Mouse (Mus musculus): ENCODE measurements around the gene Tbc1d14. TPM values are rescaled to one million over a fixed set of nuclear protein-coding genes. Genes with fewer than 3 reads are reported as not detected.

The Tbc1d14 gene
- total RNA-seq (2021) = 10 to 100 TPM; 14.5 to 14.6 TPM
- long read RNA-seq, experiment 1, partial matches to known transcripts = 0 of 4 reads
- long read RNA-seq, experiment 1, other reads (novel, unspliced or antisense) = 4 of 4 reads
- long read RNA-seq, experiment 2, full-length matches to known transcripts = 3 of 10 reads
- long read RNA-seq, experiment 2, partial matches to known transcripts = 0 of 10 reads
- long read RNA-seq, experiment 2, other reads (novel, unspliced or antisense) = 7 of 10 reads

- DNase-seq (ENCODE audit: low spot score) = no peak
These were observed at the start of gene Tbc1d14 for GRCm38 (mm10) chr5:36593176-36593575. Gene Tbc1d14 (minus strand): TSS chr5:36593276.

GRCm38 (mm10) chr5:36625612-36626011 lies 32.5 kb upstream of the Tbc1d14 start:
- DNase-seq (ENCODE audit: low spot score) = no peak

DNA sequence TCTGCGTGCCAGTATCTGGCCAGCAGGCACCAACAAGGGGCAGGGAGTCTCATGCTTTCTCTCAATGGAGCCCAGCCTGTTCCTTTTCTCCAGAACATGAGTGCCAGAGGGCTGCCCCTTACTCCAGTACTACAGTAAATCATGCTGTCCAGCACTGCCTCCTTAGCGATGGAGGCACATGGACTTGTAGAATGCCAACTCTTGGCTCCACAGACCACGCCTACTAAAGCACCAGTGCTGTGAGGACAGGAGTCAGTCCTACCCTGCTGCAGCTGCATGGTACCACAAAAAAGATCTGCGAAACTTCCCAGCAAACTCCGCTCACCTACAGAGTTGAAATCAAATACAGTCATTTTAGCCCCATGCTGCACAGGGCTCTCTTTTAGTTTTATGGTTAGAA lies 30.6 kb upstream of the Tbc1d14 start:
- DNase-seq (ENCODE audit: low spot score) = no peak

DNA sequence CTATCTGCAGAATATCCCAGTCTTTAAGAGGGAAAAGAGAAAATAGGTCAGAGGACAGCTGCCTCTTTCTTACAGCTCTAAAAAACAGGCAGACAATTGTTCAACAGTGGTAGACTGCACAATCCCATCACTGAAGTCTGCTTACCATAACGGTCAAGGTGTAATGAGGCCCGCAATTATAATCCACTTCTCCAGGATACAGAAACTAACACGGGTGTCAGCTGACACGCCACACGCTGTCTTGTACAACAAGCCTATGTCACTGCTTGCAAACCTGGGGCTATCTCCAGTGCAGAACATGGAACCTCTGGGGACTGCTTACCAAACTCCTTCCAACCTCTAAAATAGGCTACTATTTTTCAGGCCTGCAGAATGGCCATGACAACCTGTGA lies 28.0 kb upstream of the Tbc1d14 start:
- peak; percentile 60 for DNase-seq (ENCODE audit: low spot score)

DNA sequence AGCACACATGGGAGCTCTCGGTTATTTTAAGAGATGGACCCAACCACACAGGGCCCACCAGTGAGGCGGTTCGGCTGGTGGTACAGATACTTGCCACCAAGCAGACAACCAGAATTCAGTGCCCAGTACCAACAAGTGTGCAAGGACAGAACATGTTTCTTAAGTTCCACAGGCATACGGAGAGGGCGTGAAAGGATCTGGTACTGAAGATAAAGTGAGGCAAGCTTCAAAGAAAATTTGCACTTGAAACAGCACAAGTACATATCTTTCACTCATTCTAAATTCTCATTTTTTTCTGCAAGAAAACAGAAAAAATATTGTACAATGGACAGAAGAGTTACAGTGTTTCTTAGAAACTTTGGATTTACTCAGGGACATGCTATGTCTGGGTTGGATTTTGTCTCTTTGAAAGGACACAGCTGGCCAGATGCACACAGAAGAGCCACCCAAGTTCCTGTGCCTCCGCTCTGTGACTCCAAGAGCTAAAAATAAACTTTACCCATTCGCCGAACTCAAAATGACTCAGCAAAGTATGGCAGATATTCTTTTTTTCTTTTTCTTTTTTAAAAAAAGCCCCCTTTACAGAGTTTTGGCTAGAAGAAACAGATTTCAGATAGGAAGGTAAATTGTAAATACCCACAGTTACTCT lies 27.5 kb upstream of the Tbc1d14 start:
- peak; percentile 43 for DNase-seq (ENCODE audit: low spot score)

GRCm38 (mm10) chr5:36618890-36619289 lies 25.8 kb upstream of the Tbc1d14 start:
- DNase-seq (ENCODE audit: low spot score) = no peak

GRCm38 (mm10) chr5:36618356-36618755 lies 25.3 kb upstream of the Tbc1d14 start:
- DNase-seq (ENCODE audit: low spot score) = no peak

- no peak for DNase-seq (ENCODE audit: low spot score)
These were observed 21.0 kb upstream of the Tbc1d14 start for GRCm38 (mm10) chr5:36614124-36614523.

DNA sequence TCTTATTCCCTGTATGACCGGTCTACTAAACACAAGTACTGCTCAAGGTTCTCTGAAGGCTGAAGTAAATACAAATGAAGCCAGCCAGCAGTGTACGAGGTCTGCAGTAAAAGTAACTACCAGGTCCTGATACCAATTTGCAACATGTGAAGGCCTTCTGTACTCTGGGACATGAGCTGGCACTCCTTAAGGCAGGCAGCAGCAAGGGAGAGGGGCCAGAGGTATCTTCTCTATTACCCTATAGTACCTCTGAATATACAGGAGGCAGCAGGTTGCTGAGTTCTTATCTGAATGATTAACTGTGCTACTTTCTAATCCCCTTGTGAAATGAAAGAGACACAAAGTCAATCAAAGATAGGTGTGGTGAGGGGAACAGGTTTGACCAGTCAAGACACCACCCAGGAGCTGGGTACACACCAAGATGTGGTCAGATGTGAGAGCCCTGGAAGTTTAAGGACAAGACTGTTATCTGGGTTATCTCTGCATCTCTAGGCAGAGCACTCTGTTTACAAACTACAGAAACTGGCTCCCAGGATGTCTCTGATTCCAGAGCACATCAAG lies 15.9 kb upstream of the Tbc1d14 start:
- DNase-seq (ENCODE audit: low spot score) = no peak

DNA sequence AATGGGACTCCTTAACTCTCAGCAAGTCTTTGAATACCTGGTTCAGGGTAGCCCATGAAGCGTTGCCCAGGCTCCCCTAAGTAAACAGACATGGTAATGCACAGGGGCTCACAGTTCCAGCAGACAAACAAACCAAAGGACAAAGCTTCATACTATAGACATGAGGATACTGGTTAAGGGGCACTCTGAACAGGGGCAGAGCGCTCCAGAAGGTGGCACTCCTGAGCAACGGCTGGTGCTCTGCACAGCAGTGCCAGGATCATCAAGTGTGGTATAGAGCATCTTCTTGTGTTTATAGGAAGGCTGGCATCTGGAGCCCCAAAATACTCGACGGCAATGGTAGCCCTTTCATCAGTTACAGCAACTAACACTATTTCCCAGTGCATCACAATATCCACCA lies 10.0 kb upstream of the Tbc1d14 start:
- DNase-seq (ENCODE audit: low spot score) = peak; percentile 28

- DNase-seq (ENCODE audit: low spot score) = no peak
These were observed 9.0 kb upstream of the Tbc1d14 start for GRCm38 (mm10) chr5:36602028-36602427.

- DNase-seq (ENCODE audit: low spot score) = no peak
These were observed 8.4 kb upstream of the Tbc1d14 start for GRCm38 (mm10) chr5:36601492-36601891.

- no peak for DNase-seq (ENCODE audit: low spot score)
These were observed 5.8 kb upstream of the Tbc1d14 start for GRCm38 (mm10) chr5:36598883-36599282.

GRCm38 (mm10) chr5:36597653-36598052 lies 4.6 kb upstream of the Tbc1d14 start:
- no peak for DNase-seq (ENCODE audit: low spot score)

GRCm38 (mm10) chr5:36596225-36596624 lies 3.1 kb upstream of the Tbc1d14 start:
- no peak for DNase-seq (ENCODE audit: low spot score)

DNA sequence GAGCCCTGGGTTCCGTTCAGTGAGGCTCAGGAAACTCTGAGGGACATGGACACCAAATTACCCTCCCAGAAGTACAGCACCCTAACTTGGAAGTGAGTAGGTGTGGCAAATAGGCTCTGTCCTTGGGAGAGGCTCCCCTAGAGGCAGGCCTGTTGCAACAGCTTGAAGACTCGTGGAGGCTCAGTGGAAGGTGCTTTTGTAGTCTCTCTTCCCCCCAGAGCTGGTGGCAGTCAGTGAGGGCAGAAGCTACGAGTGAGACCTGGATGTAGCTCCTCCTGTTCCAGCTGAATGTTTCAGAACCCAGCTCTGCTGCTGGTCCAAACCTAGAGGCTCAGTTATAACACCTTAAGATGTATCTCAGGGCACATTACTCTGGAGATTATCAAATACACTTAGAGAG lies 2.0 kb upstream of the Tbc1d14 start:
- no peak for DNase-seq (ENCODE audit: low spot score)

DNA sequence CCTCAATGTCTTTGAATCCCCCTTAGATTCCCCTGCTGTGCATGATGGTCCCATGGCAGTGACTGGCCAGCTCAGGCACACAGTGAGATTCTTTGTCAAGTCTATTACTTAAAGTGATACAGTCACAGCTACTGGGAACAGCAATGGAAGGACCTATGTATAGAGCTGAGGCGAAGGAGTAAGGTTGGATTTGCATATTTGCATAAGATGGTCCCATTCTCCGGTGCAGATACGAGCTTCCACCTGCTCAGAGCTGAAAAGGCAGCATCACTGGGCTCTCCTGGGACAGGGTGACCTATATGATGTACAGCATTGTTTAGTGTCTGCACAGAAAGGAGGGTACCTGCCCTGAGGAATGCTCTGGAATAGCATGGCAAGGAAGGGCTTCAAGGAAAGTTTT lies 1.3 kb upstream of the Tbc1d14 start:
- no peak for DNase-seq (ENCODE audit: low spot score)

DNA sequence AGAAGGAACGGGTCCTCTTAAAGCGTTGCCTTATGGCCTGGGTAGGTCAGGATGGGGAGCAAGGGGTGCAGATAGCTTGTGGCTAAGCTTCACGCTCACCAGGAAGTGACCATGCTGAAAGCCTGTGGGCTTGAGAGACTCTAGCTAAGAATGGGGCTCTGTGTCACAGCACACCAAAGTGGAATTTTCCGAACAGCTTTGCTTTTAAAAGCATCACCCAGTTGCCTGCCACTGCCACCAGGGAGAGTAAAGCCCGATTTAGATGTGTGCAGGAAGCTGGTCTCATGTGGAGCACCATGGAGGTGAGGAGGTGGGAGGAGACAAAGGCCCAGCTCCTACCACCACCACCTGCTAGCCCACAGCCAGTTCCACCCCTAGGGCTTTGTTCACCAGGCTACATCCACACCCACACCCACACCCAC lies 2.6 kb downstream of the Tbc1d14 start:
- DNase-seq (ENCODE audit: low spot score) = no peak

- no peak for DNase-seq (ENCODE audit: low spot score)
These were observed 8.8 kb downstream of the Tbc1d14 start for GRCm38 (mm10) chr5:36584299-36584698.

DNA sequence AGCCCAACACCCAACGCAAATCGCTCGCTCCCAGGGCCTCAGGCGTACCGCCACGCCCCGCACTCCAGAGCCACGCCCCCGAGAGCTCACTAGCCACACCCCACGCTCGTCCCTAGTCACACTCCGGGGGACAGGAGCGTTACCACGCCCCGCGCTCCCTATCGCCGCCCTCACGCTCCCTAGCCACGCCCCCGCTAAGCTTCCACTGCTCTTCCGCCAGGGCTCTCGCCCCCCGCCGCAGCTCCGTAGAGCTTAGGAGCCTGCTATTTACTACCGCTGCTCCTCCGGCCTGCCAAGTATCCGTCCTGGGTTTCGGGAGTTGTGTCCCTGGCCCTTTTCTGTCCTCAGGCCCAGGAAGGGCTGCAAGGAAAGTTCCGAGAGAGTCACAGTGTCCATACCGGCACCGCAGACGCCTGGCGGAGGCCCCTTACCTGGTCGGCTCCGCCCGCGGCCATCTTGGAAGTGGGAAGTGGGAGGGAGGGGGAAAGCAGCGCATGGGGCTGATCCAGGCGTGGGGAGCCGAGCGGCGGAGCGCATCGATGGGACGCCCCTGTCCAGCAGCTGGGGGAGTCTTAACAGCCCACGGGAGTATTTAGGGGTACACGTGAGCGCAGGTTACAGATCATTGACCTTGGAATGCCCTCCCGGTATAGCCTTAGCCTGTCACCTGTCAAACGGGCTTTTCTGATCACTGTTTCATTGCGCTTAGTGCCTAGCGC lies 11.0 kb downstream of the Tbc1d14 start:
- DNase-seq (ENCODE audit: low spot score) = peak; percentile 99

DNA sequence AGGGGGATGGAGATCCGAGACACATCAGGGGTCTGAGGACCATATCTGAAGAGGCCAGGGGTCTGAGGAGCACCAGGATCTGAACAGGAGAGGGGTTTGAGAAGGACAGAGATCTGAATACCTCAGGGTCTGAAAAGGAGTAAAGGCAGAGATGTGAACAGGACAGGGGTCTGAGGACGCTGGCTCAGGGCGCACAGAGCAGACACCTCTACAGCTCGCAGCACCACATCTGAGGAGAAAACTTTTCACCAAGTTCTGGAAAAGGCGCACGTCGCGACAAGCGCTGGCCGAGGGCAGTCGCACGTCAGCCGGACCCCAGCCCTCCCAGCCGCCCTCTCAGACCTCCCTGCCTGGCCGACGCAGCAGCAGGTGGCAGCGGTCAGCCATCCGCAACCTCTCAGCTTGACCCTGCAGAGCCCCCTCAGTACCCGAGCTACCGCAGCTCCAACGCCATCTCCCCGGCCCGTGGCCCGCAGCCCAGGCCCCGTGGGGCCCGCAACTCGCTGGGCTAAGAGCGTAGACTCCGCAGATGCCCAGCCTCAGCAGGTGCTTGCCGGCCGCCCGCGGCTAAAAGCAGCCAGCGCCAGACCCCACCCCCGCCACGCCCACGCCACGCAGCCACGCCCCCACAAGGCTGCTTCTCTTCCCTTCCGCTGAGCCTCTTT lies 11.7 kb downstream of the Tbc1d14 start:
- DNase-seq (ENCODE audit: low spot score) = no peak

GRCm38 (mm10) chr5:36579967-36580366 lies 13.1 kb downstream of the Tbc1d14 start:
- DNase-seq (ENCODE audit: low spot score) = no peak

Data from gastrocnemius, adult 18-20 months (tissue).